Mouse (Mus musculus) Muller cell, postnatal 12 days (primary cell): ENCODE data around the gene Fez2.

ENCODE experiments used
- DNase-seq: peaks from one replicate; pipeline ENCODE4 v3.0.0-alpha.2; 2015; ENCODE audit errors: inconsistent ontology term

Gene Fez2

GRCm38 (mm10) chr17:78322369-78323335, 95.3 kb downstream of the Fez2 start:
- DNase-seq: peak; percentile 89

- DNase-seq: no peak
Observed at GRCm38 (mm10) chr17:78321216-78321835, 96.6 kb downstream of the Fez2 start.
